Mouse (Mus musculus) G1E (cell line): Measurements from ENCODE around the gene Mindy2.

Experiments used
- CTCF ChIP-seq: IDR thresholded peaks from 2 replicates; pipeline ENCODE4 v1.5.1; 2012; ENCODE audit warnings: low read depth, low read length, inconsistent platforms, mixed read lengths
- GATA1 ChIP-seq: IDR thresholded peaks from 2 replicates; pipeline ENCODE4 v1.6.1; 2012; ENCODE audit warnings: borderline replicate concordance, low read length, inconsistent platforms, mixed read lengths
- GATA2 ChIP-seq: IDR thresholded peaks from 2 replicates; pipeline ENCODE4 v1.6.1; 2012; ENCODE audit warnings: low read depth, low read length, inconsistent platforms, borderline replicate concordance
- TAL1 ChIP-seq: conservative IDR thresholded peaks from 2 replicates; pipeline ENCODE4 v1.6.1; 2012; ENCODE audit warnings: low read depth, low read length, inconsistent platforms, mixed read lengths

DNA sequence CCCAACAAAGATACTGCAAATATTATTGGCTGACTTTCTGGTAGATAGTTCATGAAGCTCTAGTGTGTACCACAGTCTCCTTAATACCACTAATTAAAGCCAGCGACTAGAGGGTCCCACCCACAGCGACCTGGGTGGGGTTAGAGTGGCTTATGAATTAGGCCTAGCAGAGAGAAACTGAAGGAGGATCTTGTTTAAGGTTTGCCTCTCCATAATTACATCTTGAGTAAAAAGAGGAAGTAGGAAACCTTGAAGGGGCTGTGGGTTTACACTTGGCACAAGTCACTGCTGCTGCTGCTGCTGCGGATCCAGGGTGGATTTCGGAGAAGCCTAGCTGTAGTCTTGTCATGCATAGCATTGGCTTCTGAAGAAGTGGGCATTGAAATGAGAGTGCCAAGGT is 66.2 kb downstream of the Mindy2 start:
- TF ChIP-seq GATA2 (no peak), CTCF (no peak), GATA1 (no peak), TAL1 (no peak)
